Mouse (Mus musculus) 416B (cell line): ENCODE data around the gene Slc16a2.

ENCODE experiments used
- DNase-seq: peaks from one replicate; pipeline ENCODE4 v3.0.0; 2011; ENCODE audit warnings: low read depth

Slc16a2 gene

GRCm38 (mm10) chrX:103821832-103822196 is at the start of gene Slc16a2:
Slc16a2 (minus strand) TSS chrX:103821983.
- no peak for DNase-seq

GRCm38 (mm10) chrX:103863502-103863901 is 41.7 kb upstream of the Slc16a2 start:
- no peak for DNase-seq

GRCm38 (mm10) chrX:103862877-103863276 is 41.1 kb upstream of the Slc16a2 start:
- DNase-seq: no peak

- peak; percentile 20 for DNase-seq
These were observed 23.5 kb upstream of the Slc16a2 start for GRCm38 (mm10) chrX:103845266-103845665.

- no peak for DNase-seq
These were observed 7.1 kb upstream of the Slc16a2 start for GRCm38 (mm10) chrX:103828836-103829235.

GRCm38 (mm10) chrX:103822271-103822811 is 558 bp upstream of the Slc16a2 start:
- DNase-seq: no peak

- no peak for DNase-seq
These were observed 470 bp downstream of the Slc16a2 start for GRCm38 (mm10) chrX:103821195-103821831.

- no peak for DNase-seq
These were observed 1.2 kb downstream of the Slc16a2 start for GRCm38 (mm10) chrX:103820307-103821194.

GRCm38 (mm10) chrX:103819253-103819652 is 2.5 kb downstream of the Slc16a2 start:
- no peak for DNase-seq

- DNase-seq: no peak
These were observed 9.1 kb downstream of the Slc16a2 start for GRCm38 (mm10) chrX:103812690-103813089.

GRCm38 (mm10) chrX:103810483-103810882 is 11.3 kb downstream of the Slc16a2 start:
- DNase-seq: no peak

- no peak for DNase-seq
These were observed 15.4 kb downstream of the Slc16a2 start for GRCm38 (mm10) chrX:103806373-103806772.

- no peak for DNase-seq
These were observed 24.8 kb downstream of the Slc16a2 start for GRCm38 (mm10) chrX:103796961-103797360.

GRCm38 (mm10) chrX:103795506-103795905 is 26.3 kb downstream of the Slc16a2 start:
- DNase-seq: no peak

- DNase-seq: no peak
These were observed 30.5 kb downstream of the Slc16a2 start for GRCm38 (mm10) chrX:103791329-103791728.

- DNase-seq: no peak
These were observed 36.1 kb downstream of the Slc16a2 start for GRCm38 (mm10) chrX:103785681-103786080.

- no peak for DNase-seq
These were observed 45.4 kb downstream of the Slc16a2 start for GRCm38 (mm10) chrX:103776412-103776811.

- no peak for DNase-seq
These were observed 75.6 kb downstream of the Slc16a2 start for GRCm38 (mm10) chrX:103746197-103746596.

GRCm38 (mm10) chrX:103744171-103745039 is 77.4 kb downstream of the Slc16a2 start:
- no peak for DNase-seq

GRCm38 (mm10) chrX:103742057-103742315 is 79.8 kb downstream of the Slc16a2 start:
- DNase-seq: no peak

- DNase-seq: peak; percentile 80
These were observed 80.3 kb downstream of the Slc16a2 start for GRCm38 (mm10) chrX:103741215-103742056.
